Mouse (Mus musculus) hindbrain, embryonic 13.5 days (tissue): ENCODE results near the gene Uqcrq. TPM values are rescaled to one million over a fixed set of nuclear protein-coding genes. Genes with fewer than 3 reads are reported as not detected.

ENCODE experiments used
- microRNA-seq: library from miRNA; unstranded; fragments of <30 nt; microRNA quantifications from one replicate; pipeline ENCODE4, GENCODE M21; 2016
- polyA plus RNA-seq: library from polyadenylated mRNA; unstranded; fragments of >200 nt; fragmentation: Nextera tagmentation; extraction: Ambion mirVana; gene quantifications from 2 replicates; pipeline ENCODE4 v1.2.1, GENCODE M21; 2015

Uqcrq gene
- polyA plus RNA-seq, 1 experiment from 2014 or later: 692 TPM

Small RNAs within 50 kb of the gene (microRNA-seq; reads per million reads assigned to microRNA genes)
- not detected for gene Mir6920

Other genes starting within 250 kb of the Uqcrq start
- 51.5 and 52.8 TPM in 2 replicates for gene Hspa4, start 130.4 kb downstream of the Uqcrq start, polyA plus RNA-seq
- gene Zcchc10, start 106.2 kb downstream of the Uqcrq start, polyA plus RNA-seq: 16.1 and 17.8 TPM in 2 replicates
- gene Aff4, start 80.0 kb downstream of the Uqcrq start, polyA plus RNA-seq: 71.5 and 73.4 TPM in 2 replicates
- gene Leap2, start 7.7 kb downstream of the Uqcrq start, polyA plus RNA-seq: not detected in 2 replicates
- gene Gdf9, start 192 bp upstream of the Uqcrq start, polyA plus RNA-seq: 3.1 and 3.3 TPM in 2 replicates
- gene Gm10447, start 26.3 kb upstream of the Uqcrq start, polyA plus RNA-seq: 0.06 and 0.16 TPM in 2 replicates
- gene Shroom1, start 26.4 kb upstream of the Uqcrq start, polyA plus RNA-seq: 2.5 and 2.6 TPM in 2 replicates
- not detected in 2 replicates for gene Gm9837, start 39.6 kb upstream of the Uqcrq start, polyA plus RNA-seq
- 0.28 TPM in 1 of 2 replicates, not detected in the other for gene Gm9945, start 49.3 kb upstream of the Uqcrq start, polyA plus RNA-seq
- gene Sowaha, start 49.4 kb upstream of the Uqcrq start, polyA plus RNA-seq: 0.55 and 0.71 TPM in 2 replicates
- gene Sept8, start 88.4 kb upstream of the Uqcrq start, polyA plus RNA-seq: 16.4 and 17.3 TPM in 2 replicates
- gene Kif3a, start 136.5 kb upstream of the Uqcrq start, polyA plus RNA-seq: 275 and 285 TPM in 2 replicates
- gene Il4, start 187.8 kb upstream of the Uqcrq start, polyA plus RNA-seq: 3.9 and 4.6 TPM in 2 replicates
- gene Il13, start 203.9 kb upstream of the Uqcrq start, polyA plus RNA-seq: not detected in 2 replicates